Mouse (Mus musculus) cortical plate, adult 2 months (tissue): ENCODE results near the gene Spast.

ENCODE experiments used
- CTCF ChIP-seq: fragments of 200-500 bp; IDR thresholded peaks from 2 replicates; pipeline ENCODE4 v1.5.1; 2011; ENCODE audit warnings: mild to moderate bottlenecking, control low read depth, low read length; ENCODE audit not compliant: insufficient read depth; ENCODE audit errors: extremely low read depth
- POLR2A ChIP-seq: fragments of 200-500 bp; IDR thresholded peaks from 2 replicates; pipeline ENCODE4 v1.6.1; 2011; ENCODE audit warnings: mild to moderate bottlenecking, low read length, control low read depth; ENCODE audit not compliant: insufficient read depth; ENCODE audit errors: extremely low read depth

DNA sequence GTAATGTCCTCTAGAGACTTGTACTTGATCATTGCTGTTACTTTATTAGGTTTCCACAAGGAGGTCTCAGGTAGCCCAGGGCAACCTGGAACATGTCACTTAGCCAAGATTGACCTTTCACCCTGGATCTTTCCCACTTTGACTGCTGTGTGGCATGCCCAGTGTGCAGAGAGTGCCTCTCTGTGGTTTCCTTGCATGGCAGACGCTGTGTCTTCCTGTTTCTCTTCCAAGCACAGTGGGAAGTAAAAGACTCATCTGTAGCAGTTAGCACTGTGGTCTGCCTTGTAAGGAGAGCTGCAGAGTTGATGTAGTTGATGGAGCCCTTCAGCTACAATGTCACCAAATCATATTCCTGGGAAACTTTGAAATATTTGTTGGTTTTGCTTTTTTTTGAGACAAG is 75.9 kb downstream of the Spast start:
- no peak for TF ChIP-seq CTCF
- no peak for TF ChIP-seq POLR2A
